Mouse (Mus musculus): ENCODE data around the gene Dock8. TPM values are rescaled to one million over a fixed set of nuclear protein-coding genes. Genes with fewer than 3 reads are reported as not detected.

Gene Dock8
- polyA plus RNA-seq, 1 experiment = 17.8 TPM

- Histone ChIP-seq H3K36me3 (ENCODE audit: control insufficient read depth, insufficient read depth, low read length) (no peaks in the 10 kb centered on the region), H3K4me1 (ENCODE audit: control insufficient read depth, insufficient read depth, low read length) (no peaks in the 10 kb centered on the region), H3K27ac (ENCODE audit: insufficient read depth, low read depth, low read length) (peak within 1 kb of the TSS; percentile 59), H3K4me3 (ENCODE audit: insufficient read depth, low read depth, low read length) (peak within 1 kb of the TSS; percentile 67), H3K27me3 (replicated peaks; ENCODE audit: control insufficient read depth, insufficient read depth, low read length) (no peaks in the 10 kb centered on the region)
- peak; percentile 89 for DNase-seq
- WGBS = under 1% methylated on average over 76 of the region's 76 CpGs
- TF ChIP-seq POLR2A (IDR thresholded peaks at IDR 0.05; ENCODE audit: low read depth, low read length) (no peak), CTCF (conservative IDR thresholded peaks at IDR 0.05; ENCODE audit: insufficient read depth, insufficient read length, low read depth, low read length) (no peak)
Measured at GRCm38 (mm10) chr19:25236596-25237491, 237.5 kb downstream of the Dock8 start, which contains the start of gene Kank1. Gene Kank1, plus strand, starts transcription at chr19:25236975.

- peak; percentile 80 for DNase-seq
- no peaks in the 10 kb centered on the region for H3K27me3 ChIP-seq (replicated peaks; ENCODE audit: control insufficient read depth, insufficient read depth, low read length)
- TF ChIP-seq CTCF (conservative IDR thresholded peaks at IDR 0.05; ENCODE audit: insufficient read depth, insufficient read length, low read depth, low read length) = peak; percentile 44
- TF ChIP-seq POLR2A (IDR thresholded peaks at IDR 0.05; ENCODE audit: low read depth, low read length) = no peak
- H3K36me3 ChIP-seq (ENCODE audit: control insufficient read depth, insufficient read depth, low read length) = no peaks in the 10 kb centered on the region
- 0 out of 2 replicates have a peak, but pooled peaks cover under 1% of the 10 kb centered on the region for H3K4me1 ChIP-seq (ENCODE audit: control insufficient read depth, insufficient read depth, low read length)
- WGBS = 2% methylated on average over 35 of the region's 35 CpGs
- H3K4me3 ChIP-seq (ENCODE audit: insufficient read depth, low read depth, low read length) = peak overlapping the region; percentile 67
- peak overlapping the region; percentile 59 for H3K27ac ChIP-seq (ENCODE audit: insufficient read depth, low read depth, low read length)
Measured at GRCm38 (mm10) chr19:25237492-25238040, 238.2 kb downstream of the Dock8 start.

GRCm38 (mm10) chr19:25238121-25238520, 238.8 kb downstream of the Dock8 start:
- peak overlapping the region; percentile 49 for H3K4me3 ChIP-seq (ENCODE audit: insufficient read depth, low read depth, low read length)

GRCm38 (mm10) chr19:25243566-25243965, 244.2 kb downstream of the Dock8 start:
- no peak overlapping the region for H3K4me3 ChIP-seq (ENCODE audit: insufficient read depth, low read depth, low read length)
- 28% methylated on average over 4 of the region's 4 CpGs for WGBS
- TF ChIP-seq POLR2A (IDR thresholded peaks at IDR 0.05; ENCODE audit: low read depth, low read length) (no peak), CTCF (conservative IDR thresholded peaks at IDR 0.05; ENCODE audit: insufficient read depth, insufficient read length, low read depth, low read length) (no peak)
- no peaks in the 10 kb centered on the region for H3K36me3 ChIP-seq (ENCODE audit: control insufficient read depth, insufficient read depth, low read length)
- no peak overlapping the region for H3K27ac ChIP-seq (ENCODE audit: insufficient read depth, low read depth, low read length)
- DNase-seq = peak; percentile 74
- H3K4me1 ChIP-seq (ENCODE audit: control insufficient read depth, insufficient read depth, low read length) = 0 out of 2 replicates have a peak, but pooled peaks cover 4% of the 10 kb centered on the region
- no peaks in the 10 kb centered on the region for H3K27me3 ChIP-seq (replicated peaks; ENCODE audit: control insufficient read depth, insufficient read depth, low read length)

More at GRCm38 (mm10) chr19:25238121-25238520, 238.8 kb downstream of the Dock8 start:
- Histone ChIP-seq H3K27ac (ENCODE audit: insufficient read depth, low read depth, low read length) (no peak overlapping the region), H3K36me3 (ENCODE audit: control insufficient read depth, insufficient read depth, low read length) (no peaks in the 10 kb centered on the region), H3K4me1 (ENCODE audit: control insufficient read depth, insufficient read depth, low read length) (0 out of 2 replicates have a peak, but pooled peaks cover 4% of the 10 kb centered on the region), H3K27me3 (replicated peaks; ENCODE audit: control insufficient read depth, insufficient read depth, low read length) (no peaks in the 10 kb centered on the region)
- no peak for DNase-seq
- WGBS = 14% methylated on average over 13 of the region's 13 CpGs
- TF ChIP-seq CTCF (conservative IDR thresholded peaks at IDR 0.05; ENCODE audit: insufficient read depth, insufficient read length, low read depth, low read length) = no peak
- TF ChIP-seq POLR2A (IDR thresholded peaks at IDR 0.05; ENCODE audit: low read depth, low read length) = no peak

GRCm38 (mm10) chr19:25246062-25246461, 246.7 kb downstream of the Dock8 start:
- no peak overlapping the region for H3K27ac ChIP-seq (ENCODE audit: insufficient read depth, low read depth, low read length)
- TF ChIP-seq POLR2A (IDR thresholded peaks at IDR 0.05; ENCODE audit: low read depth, low read length) (no peak), CTCF (conservative IDR thresholded peaks at IDR 0.05; ENCODE audit: insufficient read depth, insufficient read length, low read depth, low read length) (no peak)
- H3K4me3 ChIP-seq (ENCODE audit: insufficient read depth, low read depth, low read length) = no peak overlapping the region
- 80% methylated on average over 8 of the region's 8 CpGs for WGBS
- no peak for DNase-seq
- H3K27me3 ChIP-seq (replicated peaks; ENCODE audit: control insufficient read depth, insufficient read depth, low read length) = no peaks in the 10 kb centered on the region
- no peaks in the 10 kb centered on the region for H3K36me3 ChIP-seq (ENCODE audit: control insufficient read depth, insufficient read depth, low read length)
- peaks cover 11% of the 10 kb centered on the region; the same call in 1 of the 2 replicates for H3K4me1 ChIP-seq (ENCODE audit: control insufficient read depth, insufficient read depth, low read length)

- Histone ChIP-seq H3K4me1 (ENCODE audit: control insufficient read depth, insufficient read depth, low read length) (peaks cover 7% of the 10 kb centered on the region; the same call in 1 of the 2 replicates), H3K27me3 (replicated peaks; ENCODE audit: control insufficient read depth, insufficient read depth, low read length) (no peaks in the 10 kb centered on the region), H3K36me3 (ENCODE audit: control insufficient read depth, insufficient read depth, low read length) (no peaks in the 10 kb centered on the region), H3K27ac (ENCODE audit: insufficient read depth, low read depth, low read length) (no peak overlapping the region), H3K4me3 (ENCODE audit: insufficient read depth, low read depth, low read length) (no peak overlapping the region)
- TF ChIP-seq CTCF (conservative IDR thresholded peaks at IDR 0.05; ENCODE audit: insufficient read depth, insufficient read length, low read depth, low read length) = no peak
- TF ChIP-seq POLR2A (IDR thresholded peaks at IDR 0.05; ENCODE audit: low read depth, low read length) = no peak
- 82% methylated on average over 14 of the region's 14 CpGs for WGBS
- no peak for DNase-seq
Measured at GRCm38 (mm10) chr19:25247858-25248552, 248.7 kb downstream of the Dock8 start.
